Mouse (Mus musculus): ENCODE measurements at regions not wholly inside any gene's neighbourhood (a gene's known extent, or its start where the extent isn't known, plus 50 kb on each side); places are given as distances from the start of the nearest gene placed in this dataset.

DNA sequence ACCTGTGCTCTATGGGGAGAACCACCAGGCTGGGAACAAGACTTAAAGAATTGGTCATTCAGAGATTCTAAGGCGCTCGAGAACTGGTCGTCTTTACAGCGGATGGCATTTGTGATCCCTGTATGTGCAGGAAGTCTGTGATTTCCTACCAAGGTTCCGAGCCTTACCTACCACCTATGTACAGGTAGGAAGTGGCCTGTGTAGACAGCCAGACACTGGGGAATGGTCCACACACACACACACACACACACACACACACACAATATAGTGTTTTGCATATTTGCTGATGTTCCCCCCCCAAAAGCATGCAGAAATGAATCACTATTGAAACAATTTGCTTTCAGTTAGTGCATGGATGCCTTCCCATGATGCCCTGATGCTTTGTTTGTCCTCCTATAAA, 307.1 kb upstream of the Hnrnpa3 start:
- no peak for DNase-seq

DNA sequence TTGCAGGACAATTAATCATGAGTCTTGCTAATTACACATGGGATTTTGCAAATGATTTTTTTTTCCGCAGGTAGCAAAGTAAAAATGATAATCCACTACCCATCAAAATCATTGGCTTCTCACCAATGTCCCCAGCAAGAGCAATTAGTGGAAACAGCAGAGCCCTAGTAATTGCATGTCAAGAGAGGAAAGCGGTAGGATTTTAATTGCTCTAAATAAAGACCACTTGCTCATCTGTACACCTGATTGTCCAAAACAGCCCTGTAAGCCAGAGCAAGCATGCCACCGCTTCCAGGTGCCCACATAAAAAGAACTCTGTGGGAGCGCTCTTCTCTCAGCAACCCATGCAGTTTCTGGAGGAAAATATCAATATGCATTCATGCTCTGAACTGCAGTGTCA, 306.5 kb upstream of the Hnrnpa3 start:
- DNase-seq = no peak

DNA sequence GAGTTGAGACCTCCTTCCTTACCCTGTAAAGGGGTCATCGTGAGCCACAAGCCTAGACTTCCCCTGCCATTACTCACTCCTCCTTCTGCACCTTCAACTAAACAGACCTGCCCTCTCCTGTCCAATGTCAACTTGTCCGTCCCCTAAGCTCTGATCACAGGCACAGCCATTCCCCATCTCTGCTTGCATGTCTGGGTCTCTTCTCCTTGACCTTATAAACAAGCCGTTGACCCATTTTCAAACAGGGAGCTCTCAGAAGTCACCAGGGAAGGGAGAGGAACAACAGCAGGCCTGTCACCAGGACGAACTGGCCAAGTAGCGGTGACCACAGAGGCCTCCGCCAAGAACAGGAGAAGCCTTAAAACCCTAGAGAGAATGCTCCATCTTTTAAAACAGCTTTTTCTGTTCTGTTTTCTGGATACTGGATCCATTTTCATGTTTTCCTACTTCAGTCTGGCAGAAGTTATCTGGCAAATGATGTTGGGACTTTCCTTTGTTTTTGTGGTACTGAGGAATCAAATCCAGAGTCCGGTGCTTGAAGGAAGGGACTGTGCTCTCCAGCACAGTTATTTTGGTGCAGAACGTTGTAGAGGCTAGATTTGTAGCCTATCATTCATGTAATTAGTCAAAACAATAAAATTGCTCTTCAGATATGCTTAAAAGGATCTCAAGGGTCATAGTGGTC, 302.2 kb upstream of the Hnrnpa3 start:
- no peak for DNase-seq

DNA sequence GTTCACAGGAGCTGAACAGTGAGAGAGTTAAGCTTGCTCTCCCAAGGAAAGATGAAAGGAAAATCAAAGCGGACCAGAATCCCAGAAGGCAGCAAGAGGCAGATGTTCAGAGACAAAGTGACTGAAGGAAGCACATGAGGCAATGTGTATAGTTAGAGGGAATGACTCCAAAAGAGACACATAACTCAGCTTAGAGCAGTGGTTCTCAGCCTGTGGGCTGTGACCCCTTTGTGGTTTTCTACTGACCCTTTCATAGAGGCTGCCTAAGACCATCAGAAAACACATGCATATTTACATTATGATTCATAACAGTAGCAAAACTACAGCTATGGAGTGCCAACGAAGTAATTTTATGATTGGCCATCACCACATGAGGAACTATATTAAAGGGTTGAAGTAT, 301.5 kb upstream of the Hnrnpa3 start:
- no peak for DNase-seq

DNA sequence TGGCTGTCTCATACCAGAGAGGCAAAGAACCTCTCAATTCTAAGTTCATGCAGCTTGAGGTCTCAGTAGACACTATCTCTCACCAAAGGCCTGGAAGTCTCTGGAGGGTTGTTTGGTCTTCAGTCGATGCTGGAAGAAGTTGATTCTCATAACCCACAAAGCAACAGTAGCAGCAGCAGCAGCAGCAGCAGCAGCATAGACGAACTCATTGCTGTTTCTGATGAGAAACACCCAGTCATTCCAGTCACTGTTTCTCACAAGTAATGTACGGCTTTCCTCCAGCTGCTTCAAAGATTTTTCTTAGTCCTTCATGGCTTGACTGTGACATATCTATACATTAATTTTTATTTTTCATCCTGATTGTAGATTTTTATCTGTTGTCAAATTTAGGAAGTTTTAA, 298.1 kb upstream of the Hnrnpa3 start:
- DNase-seq = no peak

DNA sequence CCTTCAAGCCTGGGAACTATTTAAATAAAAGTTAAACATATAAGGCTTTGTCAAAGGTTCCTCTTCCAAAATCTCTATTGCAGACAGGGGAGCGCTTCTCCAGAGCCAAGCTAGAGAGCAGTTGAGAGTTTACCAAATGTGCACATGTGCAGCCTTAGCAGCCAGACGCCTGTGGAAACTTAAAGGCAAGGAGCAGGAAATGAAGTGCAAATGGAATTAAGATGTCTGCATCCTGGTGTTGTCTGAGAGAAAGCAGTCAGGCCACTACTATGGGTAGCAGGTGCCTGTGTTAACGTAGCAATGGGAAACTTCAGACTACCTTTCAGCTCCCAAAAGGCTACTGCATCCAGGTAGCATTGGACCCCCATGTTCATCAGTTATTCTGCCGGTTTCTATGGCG, 282.4 kb upstream of the Hnrnpa3 start:
- no peak for DNase-seq

DNA sequence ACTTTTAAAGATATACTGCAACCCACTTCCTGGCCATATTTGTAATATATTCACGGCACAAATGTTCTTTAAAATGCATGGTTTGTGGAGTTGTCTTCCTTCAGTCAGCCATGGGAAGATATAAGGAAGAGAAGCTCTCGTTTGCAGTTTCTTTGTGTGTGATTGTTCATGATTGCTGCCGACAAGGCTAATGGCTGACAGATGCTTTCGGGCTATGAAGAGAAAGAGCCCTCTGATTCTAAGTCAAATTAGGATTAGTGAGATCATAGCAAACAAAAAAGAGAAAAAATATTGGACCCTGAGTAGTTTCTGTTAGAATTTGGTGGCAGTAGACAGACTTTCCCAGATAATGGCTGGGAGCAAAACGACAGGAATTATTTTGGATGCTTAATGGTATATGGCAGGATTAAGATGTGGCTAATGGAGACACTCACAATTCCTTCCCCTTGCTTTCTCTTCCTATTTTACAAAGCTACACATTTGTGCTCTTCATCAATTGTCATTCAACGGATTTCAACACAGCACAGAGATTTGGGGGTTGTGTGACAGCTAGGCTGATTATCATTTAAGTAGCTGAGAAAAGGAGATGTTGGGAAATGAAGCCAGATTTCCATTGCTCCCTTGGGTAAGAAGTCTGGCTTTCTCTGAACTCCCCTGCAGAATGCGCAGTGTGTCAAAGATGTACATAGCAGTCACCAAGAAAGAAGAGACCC, 273.4 kb upstream of the Hnrnpa3 start:
- no peak for DNase-seq

DNA sequence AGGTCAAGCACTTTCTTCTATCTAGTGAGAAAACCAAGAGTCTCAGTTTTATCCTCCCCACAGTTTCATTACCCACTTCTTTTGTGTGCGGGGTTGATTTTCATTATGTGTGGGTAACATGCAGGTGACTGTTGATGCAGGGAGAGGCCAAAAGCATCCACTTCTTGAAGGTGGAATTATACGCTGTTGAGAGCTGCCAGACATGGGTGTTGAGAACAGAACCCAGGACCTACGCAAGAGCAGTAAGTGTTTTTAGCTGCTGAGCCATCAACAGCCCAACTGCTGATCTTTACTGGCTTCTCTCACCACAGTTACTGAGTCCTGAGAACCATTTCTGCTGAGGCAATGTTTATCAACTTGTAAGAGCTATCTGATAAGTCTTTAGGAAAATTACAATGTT, 272.4 kb upstream of the Hnrnpa3 start:
- no peak for DNase-seq

DNA sequence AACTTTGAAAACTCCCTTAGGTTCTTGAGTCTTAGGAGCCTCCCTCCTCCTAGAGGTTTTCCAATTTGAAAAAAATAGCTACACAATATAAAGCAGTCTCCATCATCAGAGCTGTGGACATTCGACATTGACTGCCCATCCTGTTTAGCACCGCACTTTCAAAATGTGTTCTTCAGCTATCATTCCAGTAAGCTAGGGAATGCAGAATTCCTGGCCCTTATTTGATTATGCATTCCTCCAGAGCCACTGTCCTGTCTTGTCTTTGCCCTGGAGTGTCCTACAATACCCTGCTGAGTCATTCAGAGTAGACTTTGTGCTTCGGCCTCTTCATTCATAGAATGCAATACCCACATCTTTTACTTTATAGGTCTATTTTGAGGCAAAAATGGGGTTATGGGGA, 267.0 kb upstream of the Hnrnpa3 start:
- DNase-seq = no peak

DNA sequence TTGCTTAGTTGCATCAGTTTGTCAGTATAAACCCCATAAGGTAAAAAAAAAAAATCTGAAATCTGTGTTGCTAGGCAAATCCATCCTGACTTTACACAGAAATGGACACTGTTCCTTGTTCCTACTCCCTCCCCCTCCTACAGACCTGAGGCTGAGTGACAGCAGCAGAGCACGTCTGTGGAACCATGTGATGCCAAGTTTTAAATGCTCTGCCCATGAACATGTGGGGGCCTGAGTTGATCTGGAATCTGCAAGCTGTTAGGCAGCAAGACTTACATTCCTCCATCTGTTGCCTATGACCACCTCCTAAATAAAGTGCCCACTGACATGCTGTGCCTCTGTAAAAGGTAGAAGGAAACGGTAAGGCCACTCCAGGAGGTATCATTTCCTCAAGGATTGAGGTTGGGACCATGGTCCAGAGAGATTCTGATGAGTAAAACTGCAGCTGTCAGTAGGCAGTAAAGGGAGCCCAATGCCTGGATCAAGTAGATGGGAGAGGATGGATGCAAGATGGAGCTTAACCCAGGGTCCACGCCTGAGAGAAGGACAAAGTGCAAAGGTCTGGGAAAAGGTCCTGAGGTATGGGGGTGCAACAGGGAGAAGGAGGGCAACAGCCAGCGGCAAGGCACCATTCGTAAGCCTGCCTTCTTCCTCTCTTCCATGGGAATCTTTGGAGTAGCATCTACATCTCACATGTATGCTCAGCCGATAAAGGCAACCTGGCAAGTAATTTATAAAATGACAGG, 264.0 kb upstream of the Hnrnpa3 start:
- no peak for DNase-seq

DNA sequence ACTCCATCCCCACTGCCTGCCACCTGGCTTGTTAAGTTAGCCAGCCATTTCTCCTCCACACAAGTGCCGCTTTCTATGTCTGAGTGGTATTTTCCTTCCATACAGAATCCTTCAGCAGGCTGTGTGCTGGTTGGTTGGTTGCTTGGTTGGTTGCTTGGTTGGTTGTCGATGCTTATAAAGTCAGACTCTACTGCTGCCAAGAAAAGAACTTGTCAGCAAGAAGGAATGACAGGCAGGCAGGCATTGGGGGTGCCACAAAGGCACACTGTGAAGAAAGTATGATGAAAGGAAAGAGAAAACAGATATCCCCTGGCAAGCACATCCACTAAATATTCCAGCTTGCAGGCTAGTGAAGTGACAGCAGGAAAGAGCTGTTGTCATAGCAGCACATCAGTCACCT, 263.0 kb upstream of the Hnrnpa3 start:
- DNase-seq = no peak

DNA sequence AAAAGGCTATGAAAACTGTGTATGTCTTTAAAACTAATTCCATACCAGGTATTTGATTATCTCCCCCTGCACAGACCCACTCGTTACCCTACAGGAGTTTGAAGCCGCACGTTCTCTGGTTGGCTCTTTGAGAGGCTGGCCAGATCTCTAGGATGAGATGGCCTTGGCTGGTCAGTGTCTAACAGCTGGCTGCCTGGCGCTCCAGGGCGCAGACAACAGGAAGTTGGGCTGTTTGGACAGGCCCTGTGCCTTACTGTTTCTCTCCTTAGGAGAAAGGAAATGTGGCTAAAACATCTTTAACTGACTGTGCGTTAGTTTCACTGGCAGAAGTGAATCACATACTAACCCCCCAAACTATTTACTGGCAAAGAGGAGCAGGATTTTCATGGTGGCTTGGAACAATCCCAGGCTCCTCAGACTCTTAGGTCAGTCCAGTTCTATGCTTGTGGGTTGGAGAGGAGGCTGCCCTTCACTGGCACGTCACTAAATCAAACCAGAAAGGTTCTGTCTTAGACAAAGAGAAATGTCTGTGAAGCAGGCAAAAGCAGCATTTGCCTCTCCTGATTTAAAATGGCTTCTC, 258.7 kb upstream of the Hnrnpa3 start:
- no peak for DNase-seq

DNA sequence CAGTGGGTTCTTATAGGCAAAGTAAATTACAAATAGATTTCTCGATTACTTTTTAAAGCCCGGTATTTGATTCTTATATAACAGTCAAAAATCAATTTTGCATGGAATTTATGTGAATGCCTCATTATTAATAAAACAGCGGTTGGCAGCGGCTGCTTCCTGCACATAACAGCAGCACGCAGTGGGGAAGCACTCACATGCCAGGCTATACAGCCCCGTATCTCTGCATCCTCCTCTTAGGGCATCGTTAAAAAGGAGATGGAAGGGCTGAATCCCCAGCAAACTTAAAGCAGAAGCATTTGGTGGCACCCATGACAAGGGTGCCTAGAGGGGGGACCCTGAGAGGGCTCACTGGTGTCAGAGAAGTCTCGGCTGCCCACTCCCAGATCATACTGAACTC, 255.3 kb upstream of the Hnrnpa3 start:
- DNase-seq = no peak

DNA sequence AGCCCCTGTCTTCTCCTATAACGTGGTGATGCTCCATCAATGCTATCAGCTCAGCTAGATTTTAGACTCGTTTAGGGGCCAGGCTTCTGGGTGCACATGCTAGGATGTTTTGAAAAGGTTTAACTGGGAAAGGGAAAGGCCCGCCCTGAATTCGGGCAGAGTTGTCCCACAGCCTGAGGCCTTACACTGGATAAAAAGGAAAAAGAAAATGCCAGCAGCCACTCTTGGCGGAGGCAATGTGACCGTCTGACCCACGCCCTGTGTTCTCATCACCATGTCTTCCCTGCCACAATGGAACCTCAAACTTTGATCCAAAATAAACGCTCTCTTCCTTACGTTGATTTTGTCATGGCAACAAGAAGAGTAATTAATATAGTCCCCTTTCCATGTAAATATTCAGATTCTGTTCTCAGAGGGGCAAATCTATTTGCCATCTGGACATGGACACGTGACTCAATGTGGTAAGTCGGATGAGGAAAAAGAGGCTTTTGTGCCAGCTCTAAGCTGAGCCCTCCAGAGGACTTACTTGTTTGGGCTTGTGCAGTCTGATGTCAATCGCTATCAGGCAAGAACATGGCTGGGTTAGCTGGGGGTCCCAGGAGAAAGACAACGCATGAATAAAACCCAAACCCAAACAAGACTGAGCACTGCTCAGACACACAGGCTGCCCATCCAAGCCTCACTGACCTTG, 253.4 kb upstream of the Hnrnpa3 start:
- no peak for DNase-seq

DNA sequence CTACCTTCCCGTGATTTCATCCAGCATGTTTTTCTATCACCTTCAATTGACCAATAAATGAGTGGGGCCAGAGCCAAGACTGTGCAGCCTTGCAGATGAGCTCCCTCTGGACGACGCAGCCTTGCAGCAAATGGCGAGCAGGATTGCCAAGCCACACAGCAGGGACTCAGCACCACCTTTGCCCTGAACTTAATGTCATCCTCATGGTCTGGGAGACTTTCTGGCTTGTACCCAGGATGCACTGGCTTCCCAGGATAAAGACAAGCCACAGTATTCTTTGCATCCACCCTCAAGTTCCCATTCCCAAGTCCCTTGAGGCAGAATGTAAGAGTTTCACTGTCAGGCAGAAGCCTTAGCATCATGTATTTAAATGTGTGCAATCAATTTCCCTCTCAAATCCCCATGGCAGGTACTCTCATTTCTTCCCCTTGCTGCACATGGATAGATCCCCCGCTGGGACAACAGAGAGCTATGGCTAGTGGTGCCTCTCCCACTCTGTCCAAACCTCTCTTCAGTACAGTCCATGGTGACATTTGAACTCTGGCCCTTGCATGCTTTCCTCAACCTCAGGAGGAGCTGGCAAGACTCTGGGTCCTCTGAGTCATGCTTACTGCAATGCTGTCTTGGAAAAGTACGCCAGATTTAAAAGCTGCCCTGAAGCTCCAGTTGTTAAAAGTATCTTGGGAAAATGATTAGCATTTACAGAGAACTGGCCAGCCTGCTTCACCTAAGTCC, 252.2 kb upstream of the Hnrnpa3 start:
- no peak for DNase-seq

DNA sequence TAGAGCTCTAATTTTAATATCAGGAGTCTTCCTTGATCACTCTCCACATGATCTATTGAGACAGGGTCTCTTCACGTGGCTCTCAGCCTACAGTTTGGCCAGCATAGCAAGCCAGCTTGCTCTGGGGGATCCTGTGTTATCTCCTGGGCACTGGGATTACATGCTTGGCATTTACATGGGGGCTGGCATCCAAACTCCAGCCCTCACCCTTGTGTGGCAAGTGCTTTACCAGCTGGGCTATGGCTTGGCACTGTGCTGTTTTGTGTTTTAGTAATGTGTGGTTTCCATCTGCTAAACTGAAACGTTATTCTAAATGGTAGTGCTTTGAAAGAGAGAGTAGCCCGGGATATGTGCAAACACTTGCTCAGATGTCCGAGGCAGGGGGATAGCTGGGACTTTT, 251.5 kb upstream of the Hnrnpa3 start:
- no peak for DNase-seq

DNA sequence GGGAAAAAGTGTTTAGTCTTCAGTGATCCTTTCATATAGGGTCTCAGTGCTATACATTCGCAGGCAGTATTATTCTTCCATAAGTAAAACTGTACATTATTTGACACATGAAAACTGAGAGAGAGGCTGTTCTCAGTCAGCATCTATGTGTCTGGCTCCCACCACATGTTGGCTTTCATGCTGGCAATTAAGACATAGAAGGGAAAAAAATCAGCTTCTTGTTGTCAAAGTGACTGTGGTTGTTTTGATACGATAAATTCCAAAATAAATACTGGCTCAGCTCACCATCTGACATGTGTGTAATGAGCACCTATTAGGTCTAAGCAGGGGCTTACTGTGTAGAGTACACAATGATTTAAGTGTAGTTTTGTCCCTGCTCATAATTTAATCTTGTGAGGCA, 251.0 kb upstream of the Hnrnpa3 start:
- DNase-seq = no peak

DNA sequence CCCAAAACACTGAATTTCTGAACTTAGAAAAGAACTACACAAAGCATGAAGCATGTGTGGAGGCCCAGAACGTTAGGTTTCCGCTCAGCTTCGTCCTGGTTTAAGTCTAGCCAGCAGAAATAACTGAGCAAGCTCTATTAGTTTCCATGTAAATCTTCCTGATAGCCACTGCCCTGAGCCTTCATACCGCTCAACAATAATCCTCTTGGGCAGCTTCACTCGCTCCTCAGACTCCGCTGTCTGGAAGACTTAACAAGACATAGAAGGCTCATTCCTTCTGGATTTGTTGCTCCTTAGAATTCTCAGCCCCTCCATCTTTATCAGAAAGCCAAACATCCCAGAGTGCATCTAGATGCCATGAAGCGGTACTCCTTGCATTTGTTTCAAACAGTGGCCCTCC, 249.3 kb upstream of the Hnrnpa3 start:
- DNase-seq = no peak

DNA sequence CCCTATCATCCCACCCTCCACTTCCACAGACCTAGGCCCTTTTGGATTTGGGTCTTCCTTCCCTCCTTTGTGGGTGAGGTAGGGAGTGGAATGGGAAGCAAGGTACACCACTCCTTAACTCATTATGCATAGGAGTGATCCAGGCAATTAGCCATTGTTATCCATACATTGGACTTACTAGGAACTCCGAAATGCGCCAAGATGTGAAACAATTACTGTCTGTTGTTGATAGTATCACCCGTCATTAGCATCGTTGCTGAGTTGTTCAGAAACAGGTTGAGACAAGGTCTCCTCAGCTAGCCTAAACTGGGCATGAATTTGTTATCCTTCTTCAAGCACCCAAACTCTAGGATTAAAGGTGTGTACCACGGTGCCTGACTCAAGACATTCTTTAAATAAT, 246.3 kb upstream of the Hnrnpa3 start:
- DNase-seq = no peak

DNA sequence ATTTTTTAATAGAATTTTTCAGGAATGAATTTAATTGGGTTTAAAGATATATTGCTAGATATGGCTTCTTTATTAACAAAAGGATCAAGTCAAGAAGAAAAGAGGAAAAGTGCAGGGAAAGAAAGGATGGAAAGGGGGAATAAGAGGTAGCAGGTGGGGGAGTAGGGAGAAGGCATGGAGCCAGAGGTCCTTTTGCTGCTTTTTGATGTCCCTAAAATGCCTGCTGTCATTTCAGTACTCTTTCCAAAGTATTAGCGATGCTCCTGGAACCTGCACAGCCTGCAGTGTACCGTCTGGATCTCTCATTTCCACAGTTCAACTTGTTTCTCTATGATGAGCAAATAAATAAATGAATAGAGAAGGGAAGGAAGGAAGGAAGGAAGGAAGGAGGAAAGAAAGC, 240.4 kb upstream of the Hnrnpa3 start:
- DNase-seq = no peak

DNA sequence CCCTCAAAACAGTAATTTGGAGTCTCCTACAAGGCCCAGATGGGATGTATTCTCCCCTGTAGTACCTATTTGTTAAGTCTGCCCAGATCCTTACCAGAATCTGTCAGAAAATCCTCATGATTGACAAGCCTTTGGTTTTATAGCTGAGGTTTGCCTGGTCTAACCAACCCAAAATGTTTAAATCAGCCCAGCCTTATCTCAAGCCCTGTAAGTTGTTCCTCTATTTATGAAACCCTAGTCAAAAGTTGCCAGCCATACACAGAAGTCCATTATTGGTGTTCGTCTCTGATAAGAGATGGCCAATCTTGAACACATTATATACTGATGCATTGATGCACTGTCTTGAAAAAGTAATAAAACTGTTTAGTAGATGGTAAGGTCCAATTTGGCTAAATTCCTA, 239.9 kb upstream of the Hnrnpa3 start:
- no peak for DNase-seq

Data from thymus, adult 18-20 months (tissue).